Mouse (Mus musculus): ENCODE results near the gene Sipa1. TPM values are rescaled to one million over a fixed set of nuclear protein-coding genes. Genes with fewer than 3 reads are reported as not detected.

Gene Sipa1
- polyA plus RNA-seq, 1 experiment from 2014 or later, result 14.1 TPM

DNA sequence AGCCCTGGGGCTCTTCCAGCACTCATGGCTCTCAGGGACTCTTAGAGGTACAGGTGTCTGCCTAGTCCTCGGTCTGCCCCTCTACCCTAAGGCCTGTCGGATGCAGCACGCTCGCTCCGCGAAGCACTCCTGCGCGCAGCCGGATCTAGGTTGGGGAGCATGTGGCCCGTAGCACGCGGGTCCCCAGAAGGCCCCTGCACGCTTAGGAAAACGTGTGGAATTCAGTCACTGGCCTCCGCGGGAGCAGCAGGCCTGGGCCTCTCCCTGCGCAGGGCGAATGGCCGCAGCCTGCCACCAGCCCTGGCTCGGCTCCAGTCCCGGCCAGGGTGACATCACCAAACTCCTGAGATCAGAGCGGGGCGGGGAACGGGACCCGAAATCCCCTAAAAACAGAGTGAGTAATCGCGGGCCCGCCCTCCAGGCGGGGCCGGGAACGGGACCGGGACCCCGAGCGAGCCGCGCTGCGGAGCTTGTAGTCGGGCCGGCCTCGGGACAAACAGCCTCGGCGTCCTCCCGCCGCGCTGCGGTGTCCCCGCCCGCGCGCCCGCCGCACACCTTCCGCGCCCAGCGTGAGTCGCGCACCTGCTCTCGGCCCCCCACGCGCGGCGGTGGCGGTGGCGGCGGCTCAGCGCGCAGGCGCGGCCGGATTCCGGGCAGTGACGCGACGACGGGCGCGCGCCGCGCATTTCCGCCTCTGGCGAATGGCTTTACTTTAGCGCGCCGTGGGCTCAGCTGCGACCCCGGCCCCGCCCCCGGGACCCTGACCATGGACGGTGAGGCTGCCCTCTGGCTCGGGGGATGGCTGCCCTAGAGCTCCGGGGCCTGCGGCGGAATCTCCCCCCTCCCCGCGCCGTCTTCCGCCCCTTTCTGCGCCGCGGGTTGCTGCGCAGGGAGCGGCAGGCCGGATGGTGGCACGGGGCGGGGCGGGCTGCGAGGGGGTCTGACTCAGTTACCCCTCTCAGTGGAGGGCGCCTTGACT lies 26.1 kb downstream of the Sipa1 start, which contains the start of gene Rela:
Rela (plus strand) TSS at position 415 of the 979 bp plus-strand sequence.
- Histone ChIP-seq H3K4me1 (replicated peaks) (peaks cover 21% of the 10 kb centered on the region), H3K9ac (replicated peaks) (peak within 1 kb of the TSS; percentile 90), H3K27me3 (no peaks in the 10 kb centered on the region), H3K36me3 (peaks cover 37% of the 10 kb centered on the region), H3K27ac (peak within 1 kb of the TSS; percentile 90), H3K9me3 (no peaks in the 10 kb centered on the region), H3K4me2 (replicated peaks) (peak within 1 kb of the TSS; percentile 97), H3K4me3 (replicated peaks) (peak within 1 kb of the TSS; percentile 78)
- under 1% methylated on average over 66 of the region's 109 CpGs for WGBS
- ATAC-seq, result peak; percentile 86

DNA sequence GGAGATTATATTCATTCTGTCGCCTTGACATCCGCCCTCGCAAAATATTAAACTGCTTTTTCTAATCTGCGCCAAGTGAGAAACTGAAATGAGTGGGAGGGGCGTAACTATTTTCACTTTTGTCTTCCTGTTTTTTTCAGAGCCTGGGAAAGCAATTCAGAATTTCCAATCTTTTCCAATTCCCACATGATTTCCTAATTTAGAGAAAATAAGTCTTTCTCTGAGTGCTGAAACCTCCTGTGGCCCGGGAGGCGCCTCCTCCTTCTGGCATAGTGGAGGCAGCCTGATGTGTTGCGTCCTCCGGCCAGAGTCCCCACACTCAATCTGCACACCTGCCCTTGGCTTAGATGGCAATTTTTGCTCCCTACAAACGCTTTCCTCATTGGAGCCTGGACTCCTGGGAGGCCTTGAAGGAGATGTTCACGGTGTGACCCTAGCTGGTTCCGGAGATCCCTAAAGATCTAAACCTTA lies 26.9 kb downstream of the Sipa1 start:
- ATAC-seq, result peak; percentile 14; the same call in 1 of the 2 replicates
- peak overlapping the region; percentile 97 for H3K4me2 ChIP-seq (replicated peaks)
- H3K4me1 ChIP-seq (replicated peaks), result peaks cover 21% of the 10 kb centered on the region
- peaks cover 29% of the 10 kb centered on the region for H3K36me3 ChIP-seq
- H3K27ac ChIP-seq, result peak overlapping the region; percentile 90
- H3K4me3 ChIP-seq (replicated peaks), result peak overlapping the region; percentile 78
- 39% methylated on average over 12 of the region's 12 CpGs for WGBS
- H3K9me3 ChIP-seq, result no peaks in the 10 kb centered on the region
- no peaks in the 10 kb centered on the region for H3K27me3 ChIP-seq
- peak overlapping the region; percentile 90 for H3K9ac ChIP-seq (replicated peaks)

GRCm38 (mm10) chr19:5636036-5636570 lies 27.4 kb downstream of the Sipa1 start:
- Histone ChIP-seq H3K9ac (replicated peaks) (no peak overlapping the region), H3K36me3 (peaks cover 24% of the 10 kb centered on the region), H3K27me3 (no peaks in the 10 kb centered on the region), H3K4me1 (replicated peaks) (peaks cover 21% of the 10 kb centered on the region), H3K4me2 (replicated peaks) (no peak overlapping the region; the same call in 1 of the 2 replicates), H3K4me3 (replicated peaks) (no peak overlapping the region), H3K27ac (no peak overlapping the region), H3K9me3 (no peaks in the 10 kb centered on the region)
- WGBS, result 81% methylated on average over 7 of the region's 7 CpGs
- ATAC-seq, result no peak

- 69% methylated on average over 9 of the region's 9 CpGs for WGBS
- no peaks in the 10 kb centered on the region for H3K27me3 ChIP-seq
- H3K4me1 ChIP-seq (replicated peaks), result peaks cover 9% of the 10 kb centered on the region
- H3K9me3 ChIP-seq, result no peaks in the 10 kb centered on the region
- no peak overlapping the region for H3K4me3 ChIP-seq (replicated peaks)
- no peak overlapping the region for H3K9ac ChIP-seq (replicated peaks)
- H3K27ac ChIP-seq, result no peak overlapping the region
- ATAC-seq, result no peak
- no peaks in the 10 kb centered on the region for H3K36me3 ChIP-seq
- no peak overlapping the region for H3K4me2 ChIP-seq (replicated peaks)
Measured at GRCm38 (mm10) chr19:5632120-5632519, 31.4 kb downstream of the Sipa1 start.

DNA sequence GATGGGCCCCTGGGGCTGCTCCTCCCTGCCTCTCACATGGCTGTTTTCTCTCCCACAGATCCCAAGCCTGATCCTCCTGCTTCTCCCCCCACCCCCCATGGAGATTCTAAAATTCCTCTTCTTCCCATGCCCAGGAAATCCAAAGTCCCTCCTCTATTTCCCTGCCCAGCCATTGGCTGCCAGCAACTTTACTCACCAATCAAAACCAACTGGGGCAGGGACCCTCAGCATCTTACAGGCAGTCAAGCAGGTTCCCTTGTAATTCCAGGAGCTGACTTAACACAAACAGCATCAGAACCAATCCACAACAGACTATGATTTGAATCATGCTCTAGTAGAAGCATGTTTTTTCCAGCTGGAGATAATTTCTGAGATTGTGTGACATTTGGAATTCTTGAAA lies 33.6 kb downstream of the Sipa1 start:
- H3K27ac ChIP-seq, result no peak overlapping the region
- no peak overlapping the region for H3K4me3 ChIP-seq (replicated peaks)
- H3K9me3 ChIP-seq, result no peaks in the 10 kb centered on the region
- H3K27me3 ChIP-seq, result no peaks in the 10 kb centered on the region
- no peak overlapping the region for H3K4me2 ChIP-seq (replicated peaks)
- no peak overlapping the region for H3K9ac ChIP-seq (replicated peaks)
- H3K36me3 ChIP-seq, result no peaks in the 10 kb centered on the region
- H3K4me1 ChIP-seq (replicated peaks), result no peaks in the 10 kb centered on the region
- no peak for ATAC-seq

DNA sequence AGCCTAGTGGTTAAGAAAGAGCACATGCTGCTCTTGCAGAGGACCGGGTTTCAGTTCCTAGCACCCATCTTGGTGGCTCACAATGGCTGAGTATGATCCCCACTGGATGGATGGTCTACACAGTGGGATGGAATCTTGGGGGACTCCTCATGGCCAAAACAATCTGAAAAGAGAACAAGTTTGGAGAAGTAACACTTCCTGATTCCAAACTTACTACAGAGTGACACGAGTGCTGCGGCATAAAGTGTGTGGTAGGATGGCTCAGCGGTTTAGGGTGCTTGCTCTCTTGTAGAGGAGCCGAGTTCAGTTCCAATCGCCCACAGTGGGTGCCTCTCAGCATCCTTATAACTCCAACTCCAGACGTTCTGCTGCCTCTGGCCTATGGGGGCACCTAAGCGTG lies 38.2 kb downstream of the Sipa1 start:
- H3K27me3 ChIP-seq, result no peaks in the 10 kb centered on the region
- H3K36me3 ChIP-seq, result no peaks in the 10 kb centered on the region
- H3K4me1 ChIP-seq (replicated peaks), result no peaks in the 10 kb centered on the region
- no peak overlapping the region for H3K27ac ChIP-seq
- WGBS, result 87% methylated on average over 8 of the region's 8 CpGs
- no peak for ATAC-seq
- no peak overlapping the region for H3K4me2 ChIP-seq (replicated peaks)
- no peaks in the 10 kb centered on the region for H3K9me3 ChIP-seq
- no peak overlapping the region for H3K4me3 ChIP-seq (replicated peaks)
- no peak overlapping the region for H3K9ac ChIP-seq (replicated peaks)

DNA sequence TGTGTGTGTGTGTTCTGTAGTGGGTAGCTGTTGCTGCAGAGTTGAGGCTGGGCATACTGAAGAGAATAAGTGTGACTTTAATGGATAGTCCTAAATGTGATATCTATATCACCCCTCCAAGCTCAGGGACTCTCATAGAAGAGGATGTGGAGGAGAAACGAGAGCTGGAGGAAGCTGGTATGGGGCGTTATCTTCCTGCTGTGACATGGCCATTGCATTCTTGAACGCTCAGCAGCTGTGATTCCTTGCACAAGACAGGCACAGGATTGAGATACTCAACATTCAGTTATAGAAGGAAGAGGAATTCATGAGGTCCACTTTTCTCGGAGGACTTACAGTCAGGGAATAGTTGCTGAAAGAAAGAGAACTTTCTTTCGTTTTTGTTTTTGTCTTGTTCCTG lies 41.6 kb downstream of the Sipa1 start:
- H3K9me3 ChIP-seq, result no peaks in the 10 kb centered on the region
- H3K36me3 ChIP-seq, result no peaks in the 10 kb centered on the region
- H3K27ac ChIP-seq, result no peak overlapping the region
- H3K4me2 ChIP-seq (replicated peaks), result no peak overlapping the region
- no peaks in the 10 kb centered on the region for H3K4me1 ChIP-seq (replicated peaks)
- WGBS, result 87% methylated on average over 5 of the region's 5 CpGs
- no peak overlapping the region for H3K4me3 ChIP-seq (replicated peaks)
- no peak for ATAC-seq
- H3K9ac ChIP-seq (replicated peaks), result no peak overlapping the region
- H3K27me3 ChIP-seq, result 0 out of 2 replicates have a peak, but pooled peaks cover 3% of the 10 kb centered on the region

GRCm38 (mm10) chr19:5620007-5620406 lies 43.5 kb downstream of the Sipa1 start:
- H3K4me1 ChIP-seq (replicated peaks), result no peaks in the 10 kb centered on the region
- peaks cover 10% of the 10 kb centered on the region; the same call in 1 of the 2 replicates for H3K27me3 ChIP-seq
- H3K4me2 ChIP-seq (replicated peaks), result no peak overlapping the region
- no peak overlapping the region for H3K4me3 ChIP-seq (replicated peaks)
- no peak overlapping the region for H3K9ac ChIP-seq (replicated peaks)
- no peaks in the 10 kb centered on the region for H3K36me3 ChIP-seq
- no peaks in the 10 kb centered on the region for H3K9me3 ChIP-seq
- no peak for ATAC-seq
- H3K27ac ChIP-seq, result no peak overlapping the region
- 90% methylated on average over 4 of the region's 4 CpGs for WGBS

DNA sequence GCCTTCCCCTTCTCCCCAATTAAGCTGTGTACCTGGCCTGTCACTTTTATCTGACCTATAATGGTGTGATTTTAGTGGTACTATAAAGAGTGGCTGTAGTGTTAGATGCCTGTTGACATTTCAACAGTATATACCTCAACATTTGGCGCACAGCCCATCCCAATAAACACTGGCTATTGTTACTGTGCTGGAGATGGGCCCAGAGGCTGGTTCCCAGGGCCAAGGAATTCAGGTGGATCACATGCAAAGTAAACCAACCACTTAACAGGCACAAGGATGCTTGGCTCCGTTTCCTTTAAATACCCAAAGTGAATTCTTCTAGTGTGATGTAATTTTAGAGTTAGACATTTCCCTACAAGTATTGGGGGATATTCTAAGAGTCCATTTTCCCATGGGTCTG lies 48.6 kb downstream of the Sipa1 start:
- Histone ChIP-seq H3K27me3 (peaks cover 21% of the 10 kb centered on the region), H3K9me3 (no peaks in the 10 kb centered on the region), H3K9ac (replicated peaks) (no peak overlapping the region), H3K27ac (no peak overlapping the region), H3K4me2 (replicated peaks) (no peak overlapping the region), H3K4me1 (replicated peaks) (peaks cover 7% of the 10 kb centered on the region), H3K4me3 (replicated peaks) (no peak overlapping the region), H3K36me3 (no peaks in the 10 kb centered on the region)
- ATAC-seq, result no peak
- WGBS, result 82% methylated on average over 2 of the region's 2 CpGs

DNA sequence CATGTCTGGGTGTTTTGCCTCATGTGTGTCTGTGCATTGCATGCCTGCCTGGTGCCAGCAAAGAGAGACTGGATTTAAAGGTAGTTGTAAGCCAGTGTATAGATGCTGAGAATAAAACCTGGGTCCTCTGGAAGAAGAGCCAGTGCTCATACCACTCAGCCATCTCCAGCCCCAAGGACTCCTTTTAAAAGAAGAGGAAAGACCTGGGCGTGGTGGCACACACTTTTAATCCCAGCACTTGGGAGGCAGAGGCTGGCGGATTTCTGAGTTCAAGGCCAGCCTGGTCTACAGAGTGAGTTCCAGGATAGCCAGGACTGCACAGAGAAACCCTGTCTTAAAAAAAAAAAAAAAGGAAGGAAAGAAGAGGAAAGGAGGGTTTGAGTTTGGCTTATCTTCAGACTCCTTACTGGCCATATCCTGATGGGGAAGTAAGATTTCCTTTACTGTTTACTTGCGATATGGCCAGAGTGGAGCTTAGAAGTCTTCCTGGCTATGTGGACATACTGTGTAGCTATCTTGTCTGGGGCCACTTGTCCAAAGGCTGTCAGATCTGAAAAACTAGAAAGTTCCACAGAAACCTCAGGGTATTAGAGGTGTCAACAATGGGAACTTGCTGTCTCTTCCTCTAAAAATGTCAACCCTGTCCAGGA lies 50.6 kb downstream of the Sipa1 start:
- Histone ChIP-seq H3K9me3 (no peaks in the 10 kb centered on the region), H3K27ac (no peak overlapping the region), H3K4me1 (replicated peaks) (peaks cover 22% of the 10 kb centered on the region), H3K4me3 (replicated peaks) (no peak overlapping the region), H3K36me3 (peaks cover 8% of the 10 kb centered on the region), H3K27me3 (peaks cover 21% of the 10 kb centered on the region), H3K9ac (replicated peaks) (no peak overlapping the region), H3K4me2 (replicated peaks) (no peak overlapping the region)
- whole genome bisulfite sequencing, result 73% methylated on average over 3 of the region's 3 CpGs
- ATAC-seq, result no peak

DNA sequence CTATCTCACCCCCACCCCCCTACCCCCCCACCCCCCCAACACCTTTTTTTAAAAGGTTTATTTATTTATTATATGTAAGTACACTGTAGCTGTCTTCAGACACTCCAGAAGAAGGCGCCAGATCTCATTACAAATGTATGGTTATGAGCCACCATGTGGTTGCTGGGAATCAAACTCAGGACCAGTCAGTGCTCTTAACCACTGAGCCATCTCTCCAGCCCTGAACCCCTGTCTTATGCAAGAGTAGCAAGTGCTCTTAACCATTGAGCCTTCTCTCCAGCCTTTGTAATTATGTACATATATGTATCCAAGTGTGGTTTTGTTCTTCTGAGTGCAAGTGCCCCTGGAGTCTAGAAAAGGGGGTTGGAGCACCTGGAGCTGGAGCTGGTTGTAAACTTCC lies 51.5 kb downstream of the Sipa1 start:
- ATAC-seq, result no peak
- Histone ChIP-seq H3K4me1 (replicated peaks) (peaks cover 24% of the 10 kb centered on the region), H3K4me3 (replicated peaks) (no peak overlapping the region), H3K27ac (no peak overlapping the region), H3K27me3 (peaks cover 19% of the 10 kb centered on the region), H3K9me3 (no peaks in the 10 kb centered on the region), H3K36me3 (peaks cover 17% of the 10 kb centered on the region), H3K9ac (replicated peaks) (no peak overlapping the region), H3K4me2 (replicated peaks) (no peak overlapping the region)
- WGBS, result 95% methylated on average over 1 of the region's 1 CpGs
